Mouse (Mus musculus) lung, postnatal 0 days (tissue): ENCODE data around the gene Dop1b.
"Not testable (repeated sequence)": the region's sequence is repeated elsewhere in the genome, so short reads cannot be mapped to it uniquely, and the experiment has no call there.

ENCODE experiments used
- CTCF ChIP-seq: IDR thresholded peaks from 2 replicates; pipeline ENCODE4 v1.5.1; 2016; ENCODE audit warnings: antibody characterized with exemption, mild to moderate bottlenecking
- EP300 ChIP-seq: IDR thresholded peaks from 2 replicates; pipeline ENCODE4 v1.6.1; 2016; ENCODE audit warnings: antibody characterized with exemption, mild to moderate bottlenecking, control low read depth

GRCm38 (mm10) chr16:93822433-93823225, 110.9 kb downstream of the Dop1b start:
- not testable (repeated sequence) for TF ChIP-seq CTCF, EP300
